ENCODE assay signal across 8 mouse cellular contexts in the genomic region with DNA sequence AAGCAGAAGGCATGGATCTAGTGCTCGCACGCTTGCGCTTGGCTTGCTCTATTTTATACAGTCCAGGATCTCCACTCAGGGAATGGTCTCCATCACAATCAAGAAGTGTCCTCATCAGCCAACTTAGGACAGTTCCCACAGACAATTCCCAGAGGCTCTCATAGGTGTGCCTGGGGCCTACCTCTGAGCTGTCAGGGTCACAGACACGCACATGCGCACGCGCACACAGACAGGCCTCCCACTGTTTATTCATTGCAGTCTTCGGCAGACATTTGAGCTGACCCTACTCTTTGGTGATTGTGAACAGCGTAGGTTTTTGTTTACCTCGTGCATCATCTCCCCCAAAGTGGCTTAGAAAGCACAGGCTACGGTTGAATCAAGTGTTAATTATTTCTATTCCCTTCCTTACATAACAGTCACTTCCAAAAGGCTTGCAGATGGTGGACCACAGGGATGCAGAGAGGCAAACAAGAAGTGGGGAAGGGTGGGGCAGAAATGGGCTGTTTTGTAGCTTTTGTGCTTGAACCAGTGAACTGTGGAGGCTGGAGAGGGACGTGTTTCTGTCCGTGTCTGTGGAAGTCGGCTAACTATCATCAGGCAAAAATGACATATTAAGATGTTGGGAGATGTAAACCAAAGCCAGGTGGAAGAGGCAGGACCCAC. TPM values are rescaled to one million over a fixed set of nuclear protein-coding genes. Genes with fewer than 3 reads are reported as not detected.
DNase-seq lines count a peak whose midpoint lies in the region; ATAC-seq lines count a peak whose summit lies in the region.

No protein-coding gene starts in this region.

- 0 out of 2 replicates have a peak overlapping the region, but pooled peaks have one; percentile 14 for H3K9ac ChIP-seq in heart, embryonic 13.5 days
- H3K9ac ChIP-seq in forebrain, embryonic 11.5 days (ENCODE audit: low read length): no peak overlapping the region

- no peak for ATAC-seq in heart, embryonic 13.5 days (ENCODE audit: extremely low read depth, insufficient number of reproducible peaks, low FRiP score, low TSS enrichment)
- peak; percentile 19; the same call in 1 of the 2 replicates for ATAC-seq in forebrain, embryonic 11.5 days (replicated peaks; ENCODE audit: low FRiP score)

- peak overlapping the region; percentile 51 for H3K4me2 ChIP-seq in heart, embryonic 13.5 days
- H3K4me2 ChIP-seq in forebrain, embryonic 11.5 days (ENCODE audit: low read depth, low read length, severe bottlenecking): peak overlapping the region; percentile 35; the same call in 1 of the 2 replicates

- H3K36me3 ChIP-seq in heart, embryonic 13.5 days: no peaks in the 10 kb centered on the region
- no peaks in the 10 kb centered on the region for H3K36me3 ChIP-seq in heart, embryonic 10.5 days
- H3K36me3 ChIP-seq in forebrain, embryonic 11.5 days (ENCODE audit: control insufficient read depth, insufficient read depth, low read length): no peaks in the 10 kb centered on the region
- no peaks in the 10 kb centered on the region for H3K36me3 ChIP-seq in midbrain, embryonic 10.5 days

- H3K27ac ChIP-seq in heart, embryonic 13.5 days (replicated peaks): no peak overlapping the region
- H3K27ac ChIP-seq in heart, embryonic 10.5 days: no peak overlapping the region; the same call in 1 of the 2 replicates
- no peak overlapping the region for H3K27ac ChIP-seq in forebrain, embryonic 11.5 days (ENCODE audit: low read depth, low read length)
- peak overlapping the region; percentile 71 for H3K27ac ChIP-seq in midbrain, embryonic 10.5 days (replicated peaks)

- 0 out of 2 replicates have a peak, but pooled peaks cover 3% of the 10 kb centered on the region for H3K27me3 ChIP-seq in heart, embryonic 13.5 days (replicated peaks)
- H3K27me3 ChIP-seq in heart, embryonic 10.5 days (ENCODE audit: insufficient read depth, poor library complexity, severe bottlenecking): no peaks in the 10 kb centered on the region
- H3K27me3 ChIP-seq in forebrain, embryonic 11.5 days (ENCODE audit: control insufficient read depth, insufficient read depth, low read length): no peaks in the 10 kb centered on the region
- H3K27me3 ChIP-seq in midbrain, embryonic 10.5 days (ENCODE audit: low read depth, poor library complexity, severe bottlenecking): no peaks in the 10 kb centered on the region

- WGBS in heart, embryonic 13.5 days: 73% methylated on average over 14 of the region's 14 CpGs
- WGBS in heart, embryonic 10.5 days: 81% methylated on average over 14 of the region's 14 CpGs
- WGBS in forebrain, embryonic 11.5 days: 63% methylated on average over 14 of the region's 14 CpGs
- WGBS in midbrain, embryonic 10.5 days: 63% methylated on average over 14 of the region's 14 CpGs

- H3K4me1 ChIP-seq in heart, embryonic 13.5 days: no peaks in the 10 kb centered on the region
- peaks cover 4% of the 10 kb centered on the region; the same call in 1 of the 2 replicates for H3K4me1 ChIP-seq in heart, embryonic 10.5 days
- H3K4me1 ChIP-seq in forebrain, embryonic 11.5 days (replicated peaks; ENCODE audit: control insufficient read depth, insufficient read depth, low read length): peaks cover 3% of the 10 kb centered on the region; the same call in 1 of the 2 replicates
- H3K4me1 ChIP-seq in midbrain, embryonic 10.5 days: peaks cover 7% of the 10 kb centered on the region

- H3K9me3 ChIP-seq in heart, embryonic 13.5 days: peaks cover 10% of the 10 kb centered on the region; the same call in 1 of the 2 replicates
- H3K9me3 ChIP-seq in heart, embryonic 10.5 days: no peaks in the 10 kb centered on the region
- no peaks in the 10 kb centered on the region; the same call in 1 of the 2 replicates for H3K9me3 ChIP-seq in forebrain, embryonic 11.5 days (ENCODE audit: control insufficient read depth, low read length)
- H3K9me3 ChIP-seq in midbrain, embryonic 10.5 days (replicated peaks): peaks cover 12% of the 10 kb centered on the region

- intact Hi-C loops in left cerebral cortex, postnatal 10 days (cut with DNase I): loop anchor here (10.0 kb wide), 1 partner anchor 72 kb away; no protein-coding TSS in a partner anchor

- no peak for DNase-seq in heart, embryonic 10.5 days (ENCODE audit: low spot score)
- peak; percentile 83 for DNase-seq in brain, adult 2 months (ENCODE audit: low read depth, low spot score)
- no peak for DNase-seq in forebrain, embryonic 11.5 days (ENCODE audit: low spot score)
- DNase-seq in midbrain, embryonic 10.5 days (ENCODE audit: low spot score): peak; percentile 16
- no peak for DNase-seq in left cerebral cortex, postnatal 10 days (ENCODE audit: extremely low spot score in 1 of 2, low spot score in 2 of 2)
- no peak for DNase-seq in right cerebral cortex, adult 2 months (ENCODE audit: low spot score in 2 of 2)
- no peak for DNase-seq in layer of hippocampus, adult 9-11 months

- no peak overlapping the region for H3K4me3 ChIP-seq in heart, embryonic 13.5 days
- no peak overlapping the region for H3K4me3 ChIP-seq in heart, embryonic 10.5 days
- H3K4me3 ChIP-seq in forebrain, embryonic 11.5 days (ENCODE audit: low read depth, low read length): no peak overlapping the region
- peak overlapping the region; percentile 33 for H3K4me3 ChIP-seq in midbrain, embryonic 10.5 days

RNA-seq across cellular contexts. Expression of a gene that starts 53.5 kb away (rescaled TPM):
- polyA plus RNA-seq in heart, embryonic 13.5 days (2015; fragmentation: Nextera tagmentation; extraction: Ambion mirVana): 9.3 and 10.1 TPM in 2 replicates
- polyA plus RNA-seq in heart, embryonic 10.5 days (2016; fragmentation: Nextera tagmentation; extraction: Ambion mirVana): 12.4 and 13.6 TPM in 2 replicates
- polyA plus RNA-seq in forebrain, embryonic 11.5 days (2014; fragmentation: Nextera tagmentation; extraction: Ambion mirVana): 20.0 and 22.4 TPM in 2 replicates
- polyA plus RNA-seq in midbrain, embryonic 10.5 days (2016; fragmentation: Nextera tagmentation; extraction: Ambion mirVana): 17.2 and 17.9 TPM in 2 replicates
- 10 to 100 TPM; 61.8 to 74.7 TPM for total RNA-seq in left cerebral cortex, postnatal 10 days (2021)

Comparison
In these comparisons a context has a peak if more than half of its experiments do, and no peak if none do; other contexts are left out.
1. DNase-seq: peak in brain, adult 2 months (single experiment) and midbrain, embryonic 10.5 days (single experiment); none in heart, embryonic 10.5 days (single experiment), forebrain, embryonic 11.5 days (single experiment), left cerebral cortex, postnatal 10 days (0 of 2), right cerebral cortex, adult 2 months (0 of 2) and layer of hippocampus, adult 9-11 months (single experiment).